Mouse (Mus musculus): ENCODE data around the gene Actbl2. TPM values are rescaled to one million over a fixed set of nuclear protein-coding genes. Genes with fewer than 3 reads are reported as not detected.

Actbl2 gene
- total and polyA plus RNA-seq, 3 experiments: not detected

DNA sequence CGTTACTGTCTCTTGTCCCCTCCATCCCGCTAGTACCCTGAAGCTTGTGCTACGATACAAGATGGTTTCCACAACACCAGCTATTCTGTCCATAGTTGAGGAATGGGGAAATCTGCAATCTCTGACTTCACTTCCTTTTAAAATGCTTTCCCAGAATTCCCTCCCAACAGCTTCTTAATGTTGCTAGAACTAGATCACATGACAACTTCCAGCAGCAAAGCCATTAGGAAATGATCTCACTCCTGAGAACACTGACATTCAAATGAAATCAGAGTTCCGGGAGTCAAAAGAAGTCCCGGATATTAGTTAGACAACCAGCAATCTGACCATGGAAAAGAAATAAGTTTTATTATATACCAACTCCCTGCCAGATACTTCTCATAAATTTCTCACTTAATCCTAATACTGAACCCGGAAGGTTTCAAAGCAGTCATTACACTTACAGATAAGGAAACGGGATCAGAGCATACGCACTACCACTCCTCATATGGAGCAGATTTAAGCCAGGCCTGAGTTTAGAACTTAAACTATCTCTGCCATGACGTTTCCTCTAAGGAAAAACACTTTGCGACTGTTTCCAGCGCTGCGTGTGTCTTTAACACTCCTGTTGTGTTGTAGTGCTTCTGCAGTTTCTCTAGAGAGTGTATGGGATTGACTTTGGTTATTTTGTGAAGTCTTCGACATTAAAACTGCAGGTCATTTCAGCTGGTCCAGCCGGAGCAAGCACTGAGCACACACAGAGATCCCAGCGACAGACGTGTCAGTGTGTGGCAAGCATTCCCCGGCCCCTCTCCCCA lies 36.5 kb downstream of the Actbl2 start:
- in situ Hi-C loops (cut with MboI; ENCODE audit: low pct_ligation_motif_present, low pct_unique_long_range_greater_than_20kb, low sequenced_read_pairs): no loop called here
- no peaks in the 10 kb centered on the region for H3K27me3 ChIP-seq (replicated peaks)
- dilution Hi-C loops (cut with MboI; ENCODE audit: extremely low pct_ligation_motif_present, extremely low pct_unique_long_range_greater_than_20kb, low sequenced_read_pairs): no loop called here
- TF ChIP-seq MYC (IDR thresholded peaks at IDR 0.05; ENCODE audit: low read depth, low read length) (no peak), CTCF (conservative IDR thresholded peaks at IDR 0.05 in 1 of 2, IDR thresholded peaks at IDR 0.05 in 1 of 2; ENCODE audit: low read depth in 2 of 2, low read length in 2 of 2) (no peak), POLR2AphosphoS2 (IDR thresholded peaks at IDR 0.05; ENCODE audit: low read depth, low read length) (no peak)
- no peak overlapping the region for H3K4me3 ChIP-seq (replicated peaks in 1 of 3; ENCODE audit: low read depth in 2 of 3, low read length in 2 of 3, poor library complexity in 1 of 3)
- H3K79me2 ChIP-seq (replicated peaks; ENCODE audit: control insufficient read depth, extremely low read depth, insufficient read depth, poor library complexity, severe bottlenecking): no peaks in the 10 kb centered on the region
- no peak for DNase-seq (ENCODE audit: extremely low read depth)
- no peak overlapping the region for H3K27ac ChIP-seq (ENCODE audit: insufficient read depth, low read depth)
- no peak overlapping the region for H3K9ac ChIP-seq (ENCODE audit: insufficient read depth, low read depth)
- H3K4me2 ChIP-seq (ENCODE audit: insufficient read depth, low read depth, poor library complexity, severe bottlenecking): no peak overlapping the region
- no peaks in the 10 kb centered on the region for H3K9me3 ChIP-seq (replicated peaks; ENCODE audit: low read length)
- H3K36me3 ChIP-seq (replicated peaks in 1 of 2; ENCODE audit: control insufficient read depth in 1 of 2, insufficient read depth in 1 of 2, low read length in 1 of 2): no peaks in the 10 kb centered on the region
- H3K4me1 ChIP-seq (ENCODE audit: control insufficient read depth in 1 of 2, insufficient read depth in 2 of 2): peaks cover 10 to 41% of the 10 kb centered on the region in 2 experiments; a peak in 3 of 4 replicates

DNA sequence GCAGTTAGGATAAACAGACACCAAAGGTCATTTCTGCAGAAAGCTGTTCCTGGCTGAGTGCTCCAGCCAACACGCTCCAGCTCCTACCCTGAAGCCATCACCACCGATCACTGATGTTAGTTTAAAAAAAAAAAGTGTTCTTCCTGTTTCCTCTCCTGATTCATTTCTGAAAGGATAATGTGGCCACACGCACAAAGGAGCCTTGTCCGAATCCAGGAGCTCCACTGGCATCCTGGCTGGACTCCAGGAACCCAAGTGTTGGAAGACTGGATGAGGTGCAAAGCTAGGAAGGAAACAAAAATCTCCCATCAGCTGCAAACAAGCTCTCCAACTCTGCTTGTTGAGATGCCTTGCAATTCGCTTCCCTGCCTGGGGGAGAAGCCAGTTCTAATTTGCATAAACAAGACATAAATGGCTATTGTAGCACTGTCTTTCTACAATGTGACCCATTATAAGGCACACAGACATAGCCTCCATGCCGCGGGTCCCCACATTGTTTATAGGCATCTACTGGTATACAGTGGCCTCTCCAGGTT lies 37.2 kb downstream of the Actbl2 start:
- H3K4me2 ChIP-seq (ENCODE audit: insufficient read depth, low read depth, poor library complexity, severe bottlenecking): no peak overlapping the region
- no peak overlapping the region for H3K27ac ChIP-seq (ENCODE audit: insufficient read depth, low read depth)
- no peaks in the 10 kb centered on the region for H3K36me3 ChIP-seq (replicated peaks in 1 of 2; ENCODE audit: control insufficient read depth in 1 of 2, insufficient read depth in 1 of 2, low read length in 1 of 2)
- H3K79me2 ChIP-seq (replicated peaks; ENCODE audit: control insufficient read depth, extremely low read depth, insufficient read depth, poor library complexity, severe bottlenecking): no peaks in the 10 kb centered on the region
- H3K4me1 ChIP-seq (ENCODE audit: control insufficient read depth in 1 of 2, insufficient read depth in 2 of 2): peaks cover 5 to 34% of the 10 kb centered on the region in 2 experiments; a peak in 3 of 4 replicates
- no peaks in the 10 kb centered on the region for H3K9me3 ChIP-seq (replicated peaks; ENCODE audit: low read length)
- no peaks in the 10 kb centered on the region for H3K27me3 ChIP-seq (replicated peaks)
- in situ Hi-C loops (cut with MboI; ENCODE audit: low pct_ligation_motif_present, low pct_unique_long_range_greater_than_20kb, low sequenced_read_pairs): no loop called here
- DNase-seq (ENCODE audit: extremely low read depth): no peak
- dilution Hi-C loops (cut with MboI; ENCODE audit: extremely low pct_ligation_motif_present, extremely low pct_unique_long_range_greater_than_20kb, low sequenced_read_pairs): no loop called here
- TF ChIP-seq NELFE (IDR thresholded peaks at IDR 0.05; ENCODE audit: low read depth, low read length) (no peak), PAX5 (IDR thresholded peaks at IDR 0.05; ENCODE audit: low read length) (no peak)
- H3K4me3 ChIP-seq (replicated peaks in 1 of 3; ENCODE audit: low read depth in 2 of 3, low read length in 2 of 3, poor library complexity in 1 of 3): no peak overlapping the region
- H3K9ac ChIP-seq (ENCODE audit: insufficient read depth, low read depth): no peak overlapping the region

DNA sequence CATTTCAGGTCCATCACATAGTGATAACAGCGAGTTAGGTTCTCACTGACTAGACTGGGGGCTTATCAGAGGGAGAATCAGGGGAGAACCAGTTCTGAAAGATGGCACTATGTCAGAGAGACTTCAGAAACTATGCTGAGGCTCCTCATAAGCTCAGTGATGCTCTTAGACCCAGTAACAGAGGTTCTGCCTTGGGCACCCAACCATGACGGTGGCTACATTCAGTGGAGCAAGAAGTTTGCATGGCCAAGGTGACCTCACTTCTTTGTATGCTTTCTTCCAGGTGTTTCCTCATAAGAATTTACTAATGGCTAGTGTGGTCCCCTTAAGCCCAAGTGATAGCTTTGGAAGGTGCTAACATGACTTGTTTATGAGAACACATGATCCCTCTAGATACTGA lies 38.7 kb downstream of the Actbl2 start:
- peak; percentile 18; the same call in 1 of the 2 replicates for TF ChIP-seq EP300 (IDR thresholded peaks at IDR 0.05; ENCODE audit: low read length)
- no peak for TF ChIP-seq ZKSCAN1 (IDR thresholded peaks at IDR 0.05; ENCODE audit: borderline replicate concordance, low read depth, low read length)
- TF ChIP-seq ETS1 (conservative IDR thresholded peaks at IDR 0.05; ENCODE audit: low read depth, low read length): 0 out of 2 replicates have a peak, but pooled peaks have one; percentile 13
- peak; percentile 74; the same call in 1 of the 2 replicates for TF ChIP-seq PAX5 (IDR thresholded peaks at IDR 0.05; ENCODE audit: low read length)
- dilution Hi-C loops (cut with MboI; ENCODE audit: extremely low pct_ligation_motif_present, extremely low pct_unique_long_range_greater_than_20kb, low sequenced_read_pairs): no loop called here
- H3K27me3 ChIP-seq (replicated peaks): no peaks in the 10 kb centered on the region

More for the DNA sequence above, 38.7 kb downstream of the Actbl2 start:
- Histone ChIP-seq H3K4me1 (ENCODE audit: control insufficient read depth in 1 of 2, insufficient read depth in 2 of 2) (peaks cover 4 to 32% of the 10 kb centered on the region in 2 experiments; a peak in 2 of 4 replicates), H3K27ac (ENCODE audit: insufficient read depth, low read depth) (no peak overlapping the region), H3K4me3 (replicated peaks in 1 of 3; ENCODE audit: low read depth in 2 of 3, low read length in 2 of 3, poor library complexity in 1 of 3) (no peak overlapping the region), H3K9ac (ENCODE audit: insufficient read depth, low read depth) (no peak overlapping the region), H3K9me3 (replicated peaks; ENCODE audit: low read length) (no peaks in the 10 kb centered on the region), H3K4me2 (ENCODE audit: insufficient read depth, low read depth, poor library complexity, severe bottlenecking) (no peak overlapping the region), H3K79me2 (replicated peaks; ENCODE audit: control insufficient read depth, extremely low read depth, insufficient read depth, poor library complexity, severe bottlenecking) (no peaks in the 10 kb centered on the region), H3K36me3 (replicated peaks in 1 of 2; ENCODE audit: control insufficient read depth in 1 of 2, insufficient read depth in 1 of 2, low read length in 1 of 2) (no peaks in the 10 kb centered on the region)
- in situ Hi-C loops (cut with MboI; ENCODE audit: low pct_ligation_motif_present, low pct_unique_long_range_greater_than_20kb, low sequenced_read_pairs): no loop called here
- DNase-seq (ENCODE audit: extremely low read depth): peak; percentile 51

All from CH12.LX (cell line).